Mouse (Mus musculus) gastrocnemius, postnatal 36 days (tissue): ENCODE data around the gene Mrps33. TPM values are rescaled to one million over a fixed set of nuclear protein-coding genes. Genes with fewer than 3 reads are reported as not detected.

Experiments used
- DNase-seq, 2 experiments: peaks; one replicate each; pipeline ENCODE4 v3.0.0; 2022
- intact Hi-C: fragments of 180-260 bp; cut with DNase I; formaldehyde crosslinking; loops from one replicate; pipeline ENCODE4 v1.15.1; 2025
- total RNA-seq, 2 experiments: library from RNA; stranded (reverse); gene quantifications; 2 replicates each; pipeline ENCODE4 v1.2.3; 2021

Gene Mrps33
- total RNA-seq, 2 experiments from 2014 or later = 52.9 to 57.6 TPM

- DNase-seq = no peak
These were observed 28.8 kb downstream of the Mrps33 start for GRCm38 (mm10) chr6:39781766-39782530.

GRCm38 (mm10) chr6:39780857-39781666, 29.7 kb downstream of the Mrps33 start:
- no peak for DNase-seq
- intact Hi-C loops = loop anchor here (10.0 kb wide), 1 partner anchor 106 kb away; no protein-coding TSS in a partner anchor

More at GRCm38 (mm10) chr6:39781766-39782530, 28.8 kb downstream of the Mrps33 start:
- intact Hi-C loops = loop anchor here (2.0 to 10.0 kb wide), 2 partner anchors 107 to 317 kb away; no protein-coding TSS in a partner anchor

GRCm38 (mm10) chr6:39778506-39778905, 32.3 kb downstream of the Mrps33 start:
- intact Hi-C loops = no loop called here
- DNase-seq = no peak

- intact Hi-C loops = no loop called here
- DNase-seq = no peak
These were observed 34.5 kb downstream of the Mrps33 start for GRCm38 (mm10) chr6:39776275-39776674.

GRCm38 (mm10) chr6:39775029-39775428, 35.8 kb downstream of the Mrps33 start:
- DNase-seq = no peak
- intact Hi-C loops = no loop called here

- no peak for DNase-seq
- intact Hi-C loops = no loop called here
These were observed 53.6 kb downstream of the Mrps33 start for GRCm38 (mm10) chr6:39757229-39757628.

Other genes with a start within 250 kb of the Mrps33 start
- 1 to 10 TPM; 3.9 to 6.9 TPM for gene Adck2, start 237.1 kb downstream of the Mrps33 start, total RNA-seq
- under 1 TPM in 1 of 2 experiments, not detected in 1; 0.64 TPM for gene Gm42420, start 225.2 kb downstream of the Mrps33 start, total RNA-seq
- 100 to 1,000 TPM; 403 to 433 TPM for gene Ndufb2, start 218.4 kb downstream of the Mrps33 start, total RNA-seq
- 1 to 10 TPM; 5.1 to 7.1 TPM for gene Braf, start 85.5 kb downstream of the Mrps33 start, total RNA-seq
- gene Tmem178b, start 62.3 kb upstream of the Mrps33 start, total RNA-seq = 1 to 10 TPM; 2.2 to 2.3 TPM